Mouse (Mus musculus) C2C12 (cell line): ENCODE results near the gene Zfp119a. TPM values are rescaled to one million over a fixed set of nuclear protein-coding genes. Genes with fewer than 3 reads are reported as not detected.
A peak's percentile ranks its signal among the peaks of the same experiment; 100 is the strongest.
"Not testable (repeated sequence)": the region's sequence is repeated elsewhere in the genome, so short reads cannot be mapped to it uniquely, and the experiment has no call there.

Experiments
- H3K27me3 ChIP-seq: one replicate; pipeline ENCODE4 v1.6.1; 2011; ENCODE audit not compliant: control insufficient read depth, insufficient read depth, insufficient read length
- H3K36me3 ChIP-seq: one replicate; pipeline ENCODE4 v1.6.1; 2011; ENCODE audit not compliant: control insufficient read depth, insufficient read depth
- H3K4me3 ChIP-seq: one replicate; pipeline ENCODE4 v1.5.1; 2011; ENCODE audit warnings: mild to moderate bottlenecking, control low read depth; ENCODE audit not compliant: poor library complexity, insufficient read depth, severe bottlenecking
- H3K79me2 ChIP-seq: one replicate; pipeline ENCODE4 v1.6.1; 2011; ENCODE audit not compliant: control insufficient read depth, insufficient read depth
- H3K79me3 ChIP-seq: one replicate; pipeline ENCODE4 v1.6.1; 2011; ENCODE audit warnings: low read depth, control low read depth
- H3ac ChIP-seq: one replicate; pipeline ENCODE3; 2011; ENCODE audit warnings: low read depth; ENCODE audit not compliant: control insufficient read depth, insufficient read length
- CEBPB ChIP-seq: IDR thresholded peaks from one replicate; pipeline ENCODE4 v1.6.1; 2011; ENCODE audit warnings: low read depth, mild to moderate bottlenecking, control low read depth, moderate library complexity
- CTCF ChIP-seq: IDR thresholded peaks from one replicate; pipeline ENCODE4 v1.5.1; 2011; ENCODE audit not compliant: control insufficient read depth, insufficient read depth, insufficient read length
- FOSL1 ChIP-seq: IDR thresholded peaks from one replicate; pipeline ENCODE4 v1.8.0; 2011; ENCODE audit warnings: mild to moderate bottlenecking, low read length; ENCODE audit not compliant: poor library complexity, insufficient read depth, severe bottlenecking
- MAX ChIP-seq: IDR thresholded peaks from one replicate; pipeline ENCODE4 v1.6.1; 2011; ENCODE audit warnings: mild to moderate bottlenecking, control low read depth
- MYOD1 ChIP-seq: IDR thresholded peaks from one replicate; pipeline ENCODE4 v1.6.1; 2011; ENCODE audit warnings: low read depth; ENCODE audit not compliant: control insufficient read depth, insufficient read length
- MYOG ChIP-seq: IDR thresholded peaks from one replicate; pipeline ENCODE4 v1.6.1; 2011; ENCODE audit not compliant: control insufficient read depth, insufficient read length; ENCODE audit errors: extremely low read depth
- USF1 ChIP-seq: IDR thresholded peaks from one replicate; pipeline ENCODE4 v1.6.1; 2011; ENCODE audit warnings: low read depth, mild to moderate bottlenecking, control low read depth, moderate library complexity
- long read RNA-seq, 2 experiments: library from polyadenylated mRNA; unstranded; transcript quantifications; one replicate each; pipeline ENCODE4 v2.0.0; 2019 to 2020
- polyA plus RNA-seq: library from polyadenylated mRNA; unstranded; fragments of >200 nt; fragmentation: generic; extraction: Trizol; gene quantifications from one replicate; pipeline ENCODE4 v1.2.1, GENCODE M21; 2012; ENCODE audit warnings: missing spikeins

Gene Zfp119a
- 0.92 TPM for polyA plus RNA-seq
- long read RNA-seq, experiment 1, partial matches to known transcripts: 0 of 2 reads
- long read RNA-seq, experiment 1, other reads (novel, unspliced or antisense): 2 of 2 reads
- long read RNA-seq, experiment 2, transcript Zfp119a-201 (4 exons, 2,018 nt): major isoform, 14 of 24 reads
- long read RNA-seq, experiment 2, partial matches to known transcripts: 0 of 24 reads
- long read RNA-seq, experiment 2, other reads (novel, unspliced or antisense): 10 of 24 reads

GRCm38 (mm10) chr17:55878636-55879369 is at the start of gene Zfp119a:
Gene Zfp119a, minus strand, starts transcription at chr17:55878930.
- Histone ChIP-seq H3ac (peak within 1 kb of the TSS; percentile 84), H3K79me2 (peaks cover 24% of the 10 kb centered on the region), H3K79me3 (peaks cover 14% of the 10 kb centered on the region), H3K4me3 (peak within 1 kb of the TSS; percentile 34)
- H3K36me3 ChIP-seq, H3K27me3 ChIP-seq: not testable (repeated sequence)

DNA sequence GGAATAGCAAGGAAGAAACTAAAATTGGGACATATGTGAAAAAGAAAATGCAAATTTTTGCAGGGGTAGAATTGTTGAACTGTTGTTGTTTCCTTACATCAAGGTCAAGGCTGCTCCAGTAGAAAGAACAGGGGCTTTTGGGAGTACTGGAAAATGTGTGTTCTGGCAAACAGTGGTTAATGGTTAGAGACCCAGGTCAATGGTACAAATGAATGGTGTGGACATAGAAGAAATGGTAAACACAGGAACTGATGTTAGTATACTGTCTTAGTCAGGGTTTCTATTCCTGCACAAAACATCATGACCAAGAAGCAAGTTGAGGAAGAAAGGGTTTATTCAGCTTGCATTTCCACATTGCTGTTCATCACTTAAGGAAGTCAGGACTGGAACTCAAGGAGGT is 27.9 kb upstream of the Zfp119a start:
- H3ac ChIP-seq: no peak overlapping the region
- H3K4me3 ChIP-seq: no peak overlapping the region
- H3K79me2 ChIP-seq: no peaks in the 10 kb centered on the region
- no peaks in the 10 kb centered on the region for H3K79me3 ChIP-seq
- TF ChIP-seq CTCF (no peak), MYOD1 (no peak), CEBPB (no peak), FOSL1 (no peak), USF1 (no peak), MAX (no peak), MYOG (no peak)
- H3K36me3 ChIP-seq: no peaks in the 10 kb centered on the region
- peaks cover 5% of the 10 kb centered on the region for H3K27me3 ChIP-seq

DNA sequence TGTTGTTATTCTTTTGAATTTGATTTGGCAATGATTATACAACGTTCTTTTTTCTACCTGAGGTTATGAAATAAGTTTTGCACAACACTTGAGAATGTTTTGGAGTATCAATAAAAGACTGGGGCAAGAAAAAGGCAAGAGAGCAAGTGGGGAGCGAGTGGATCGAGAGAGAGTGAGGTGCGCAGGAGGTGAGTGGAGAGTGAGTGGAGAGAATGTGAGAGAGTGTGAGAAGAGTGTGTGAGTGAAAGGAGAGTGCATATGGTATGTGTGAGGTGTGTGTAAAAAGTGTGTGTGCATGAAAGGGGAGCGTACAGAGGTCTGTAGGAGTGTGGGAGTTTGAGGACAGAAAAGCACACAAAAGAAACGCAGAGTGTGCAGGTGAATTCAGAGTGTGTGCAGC is 25.4 kb upstream of the Zfp119a start:
- Histone ChIP-seq H3K4me3 (no peak overlapping the region), H3K79me2 (no peaks in the 10 kb centered on the region), H3K36me3 (no peaks in the 10 kb centered on the region), H3K27me3 (no peaks in the 10 kb centered on the region), H3K79me3 (no peaks in the 10 kb centered on the region), H3ac (no peak overlapping the region)
- TF ChIP-seq CEBPB (no peak), FOSL1 (no peak), USF1 (no peak), MYOD1 (no peak), MYOG (no peak)

DNA sequence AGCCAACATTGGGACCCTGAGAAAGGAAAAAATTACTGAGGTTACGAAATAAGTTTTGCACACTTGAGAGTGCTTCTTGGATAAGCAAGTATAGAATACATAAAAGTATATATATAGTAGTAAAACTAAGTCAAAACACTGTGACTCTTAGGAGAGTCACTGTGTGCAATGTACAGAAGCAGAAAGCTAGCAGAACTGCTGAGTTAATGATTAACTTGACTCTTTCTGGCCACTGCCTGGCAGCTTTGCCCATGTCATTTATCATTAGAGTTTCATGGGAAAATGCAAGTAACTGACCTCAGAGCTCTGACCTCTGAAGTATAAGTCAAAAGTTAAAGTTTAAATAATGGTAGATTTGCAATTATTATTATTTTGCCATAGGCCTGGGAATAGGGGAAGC is 25.0 kb upstream of the Zfp119a start:
- H3K79me2 ChIP-seq: no peaks in the 10 kb centered on the region
- H3K4me3 ChIP-seq: no peak overlapping the region
- no peaks in the 10 kb centered on the region for H3K36me3 ChIP-seq
- TF ChIP-seq MYOG (no peak), USF1 (no peak), CTCF (no peak), CEBPB (no peak), FOSL1 (no peak), MAX (no peak), MYOD1 (no peak)
- H3ac ChIP-seq: no peak overlapping the region
- H3K27me3 ChIP-seq: no peaks in the 10 kb centered on the region
- H3K79me3 ChIP-seq: no peaks in the 10 kb centered on the region

DNA sequence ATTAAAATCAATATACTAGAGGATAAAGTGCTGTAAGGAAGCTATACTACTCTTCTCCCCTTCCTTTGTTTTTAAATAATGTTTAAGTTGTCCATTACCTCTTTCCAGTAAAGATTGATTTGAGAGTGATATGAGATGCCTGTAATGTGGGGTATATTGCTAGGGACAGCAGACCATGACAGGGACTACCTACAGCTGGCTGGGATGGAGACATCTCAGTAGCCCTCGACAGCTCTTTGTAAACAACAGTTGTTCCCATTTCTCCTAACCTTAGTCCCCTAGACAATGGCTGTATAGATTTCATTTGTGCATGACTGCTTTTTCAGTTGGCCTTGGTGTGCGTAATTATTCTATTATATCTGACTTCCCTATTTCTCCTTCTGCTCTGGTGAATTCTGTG is 24.4 kb upstream of the Zfp119a start:
- H3ac ChIP-seq: no peak overlapping the region
- no peaks in the 10 kb centered on the region for H3K27me3 ChIP-seq
- no peak for TF ChIP-seq USF1
- no peak for TF ChIP-seq MAX
- no peak for TF ChIP-seq FOSL1
- TF ChIP-seq MYOD1: no peak
- H3K36me3 ChIP-seq: peaks cover 3% of the 10 kb centered on the region
- H3K79me2 ChIP-seq: no peaks in the 10 kb centered on the region
- no peak overlapping the region for H3K4me3 ChIP-seq
- H3K79me3 ChIP-seq: no peaks in the 10 kb centered on the region

GRCm38 (mm10) chr17:55892406-55892955 is 13.8 kb upstream of the Zfp119a start:
- Histone ChIP-seq H3ac (peak overlapping the region; percentile 62), H3K79me3 (peaks cover 11% of the 10 kb centered on the region), H3K4me3 (peak overlapping the region; percentile 37), H3K79me2 (peaks cover 16% of the 10 kb centered on the region)
- H3K36me3 ChIP-seq, H3K27me3 ChIP-seq: not testable (repeated sequence)
